14 mouse cellular contexts compared by ENCODE assay signal in the genomic region with DNA sequence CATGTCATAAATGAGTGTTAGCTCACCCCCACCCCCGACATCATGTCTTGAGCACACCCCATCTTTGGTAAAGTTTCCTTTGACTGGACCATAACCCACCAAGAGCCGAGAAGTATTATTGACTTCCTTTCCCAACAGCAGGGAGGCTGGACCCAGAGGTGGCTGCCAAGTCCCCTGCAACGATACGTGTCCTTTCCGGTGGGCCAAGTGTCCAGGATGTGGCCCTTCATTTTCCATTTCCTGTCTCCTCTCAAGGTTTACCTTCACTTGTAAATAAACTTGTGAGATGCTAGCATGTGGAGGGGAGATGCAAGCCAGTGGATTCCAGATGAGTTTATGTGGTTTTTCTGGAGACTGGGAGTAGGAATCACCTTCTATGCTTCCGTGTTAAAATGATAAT. TPM values are rescaled to one million over a fixed set of nuclear protein-coding genes. Genes with fewer than 3 reads are reported as not detected.
DNase-seq lines count a peak whose midpoint lies in the region; ATAC-seq and TF ChIP-seq lines count a peak whose summit lies in the region.
"Had no signal": no experiment of that assay in that cellular context is flagged by ENCODE, and none has a peak within 500 bp of the region (broad histone marks: within the 10 kb centered on the region; RNA-seq: fewer than 3 reads in every experiment).

No protein-coding gene starts in this region.

- no peak overlapping the region for H3K4me3 ChIP-seq in heart, embryonic 10.5 days
- H3K4me3 ChIP-seq in kidney, embryonic 14.5 days (ENCODE audit: low read length), result no peak overlapping the region
- H3K4me3 ChIP-seq in stomach, embryonic 16.5 days (replicated peaks; ENCODE audit: low read length), result no peak overlapping the region
- no peak overlapping the region for H3K4me3 ChIP-seq in stomach, postnatal 0 days (ENCODE audit: low read depth, low read length)
- H3K4me3 ChIP-seq: forebrain, embryonic 15.5 days; heart, embryonic 15.5 days had no signal

- H3K36me3 ChIP-seq in heart, embryonic 10.5 days, result no peaks in the 10 kb centered on the region
- H3K36me3 ChIP-seq in kidney, embryonic 14.5 days (ENCODE audit: control insufficient read depth, insufficient read depth, low read length), result no peaks in the 10 kb centered on the region
- H3K36me3 ChIP-seq in stomach, embryonic 16.5 days (ENCODE audit: control insufficient read depth, insufficient read depth, low read length), result no peaks in the 10 kb centered on the region
- H3K36me3 ChIP-seq in stomach, postnatal 0 days (ENCODE audit: control insufficient read depth, insufficient read depth, low read length), result no peaks in the 10 kb centered on the region
- H3K36me3 ChIP-seq: forebrain, embryonic 15.5 days; heart, embryonic 15.5 days had no signal

- TF ChIP-seq CTCF in stomach, postnatal 0 days (IDR thresholded peaks at IDR 0.05; ENCODE audit: low read depth), result no peak

- H3K4me1 ChIP-seq in heart, embryonic 10.5 days, result peaks cover 49% of the 10 kb centered on the region
- H3K4me1 ChIP-seq in kidney, embryonic 14.5 days (ENCODE audit: control insufficient read depth, insufficient read depth, low read length), result peaks cover 29% of the 10 kb centered on the region
- H3K4me1 ChIP-seq in stomach, embryonic 16.5 days (ENCODE audit: control insufficient read depth, insufficient read depth, low read length), result peaks cover 28% of the 10 kb centered on the region
- H3K4me1 ChIP-seq in stomach, postnatal 0 days (replicated peaks; ENCODE audit: control insufficient read depth, insufficient read depth), result 0 out of 2 replicates have a peak, but pooled peaks cover 2% of the 10 kb centered on the region

- no peaks in the 10 kb centered on the region for H3K27me3 ChIP-seq in heart, embryonic 10.5 days (ENCODE audit: insufficient read depth, poor library complexity, severe bottlenecking)
- no peaks in the 10 kb centered on the region for H3K27me3 ChIP-seq in kidney, embryonic 14.5 days (ENCODE audit: control insufficient read depth, insufficient read depth, low read length)
- H3K27me3 ChIP-seq in stomach, embryonic 16.5 days (ENCODE audit: control insufficient read depth, insufficient read depth, low read length), result no peaks in the 10 kb centered on the region
- H3K27me3 ChIP-seq in stomach, postnatal 0 days (ENCODE audit: control insufficient read depth, insufficient read depth, low read length), result no peaks in the 10 kb centered on the region
- H3K27me3 ChIP-seq: forebrain, embryonic 15.5 days; heart, embryonic 15.5 days had no signal

- H3K9ac ChIP-seq in kidney, embryonic 14.5 days (ENCODE audit: low read depth, low read length), result no peak overlapping the region
- H3K9ac ChIP-seq in stomach, embryonic 16.5 days (ENCODE audit: low read length), result 0 out of 2 replicates have a peak overlapping the region, but pooled peaks have one; percentile 18
- no peak overlapping the region for H3K9ac ChIP-seq in stomach, postnatal 0 days (ENCODE audit: low read length)
- H3K9ac ChIP-seq: forebrain, embryonic 15.5 days; heart, embryonic 15.5 days; liver, embryonic 14.5 days had no signal

- 0 out of 2 replicates have a peak overlapping the region, but pooled peaks have one; percentile 11 for H3K27ac ChIP-seq in heart, embryonic 10.5 days
- H3K27ac ChIP-seq in kidney, embryonic 14.5 days (ENCODE audit: low read depth, low read length), result no peak overlapping the region
- H3K27ac ChIP-seq in stomach, embryonic 16.5 days (ENCODE audit: low read length), result no peak overlapping the region
- H3K27ac ChIP-seq in stomach, postnatal 0 days (replicated peaks), result no peak overlapping the region
- H3K27ac ChIP-seq: forebrain, embryonic 15.5 days; liver, embryonic 14.5 days had no signal

- DNase-seq in heart, embryonic 10.5 days (ENCODE audit: low spot score), result no peak
- no peak for DNase-seq in heart, adult 9 months (ENCODE audit: low spot score in 2 of 2)
- peak; percentile 61 for DNase-seq in kidney, postnatal 10 days
- DNase-seq in stomach, postnatal 0 days (ENCODE audit: low spot score), result no peak
- no peak for DNase-seq in layer of hippocampus, postnatal 14 days (ENCODE audit: low spot score in 2 of 2)
- DNase-seq: B cell, adult 2 months; cerebellum, adult 2 months; cerebellum, postnatal 36 days; right cerebral cortex, postnatal 4 days had no signal

- H3K4me2 ChIP-seq in kidney, embryonic 14.5 days (replicated peaks; ENCODE audit: low read depth, low read length), result no peak overlapping the region
- H3K4me2 ChIP-seq in stomach, embryonic 16.5 days (ENCODE audit: low read depth, low read length), result no peak overlapping the region
- H3K4me2 ChIP-seq in stomach, postnatal 0 days (replicated peaks; ENCODE audit: low read depth), result no peak overlapping the region
- H3K4me2 ChIP-seq: forebrain, embryonic 15.5 days; heart, embryonic 15.5 days had no signal

- no peak for TF ChIP-seq EP300 in stomach, postnatal 0 days (optimal IDR thresholded peaks at IDR 0.05)

- ATAC-seq in kidney, embryonic 14.5 days (ENCODE audit: low FRiP score, low TSS enrichment), result no peak
- no peak for ATAC-seq in stomach, embryonic 16.5 days (ENCODE audit: insufficient read depth, low FRiP score)
- no peak for ATAC-seq in stomach, postnatal 0 days (ENCODE audit: low FRiP score, low TSS enrichment)
- ATAC-seq: forebrain, embryonic 15.5 days had no signal

- H3K9me3 ChIP-seq in heart, embryonic 10.5 days, result no peaks in the 10 kb centered on the region
- no peaks in the 10 kb centered on the region for H3K9me3 ChIP-seq in kidney, embryonic 14.5 days (ENCODE audit: control insufficient read depth, low read length)
- no peaks in the 10 kb centered on the region for H3K9me3 ChIP-seq in stomach, embryonic 16.5 days (replicated peaks; ENCODE audit: control insufficient read depth, low read length)
- no peaks in the 10 kb centered on the region for H3K9me3 ChIP-seq in stomach, postnatal 0 days (ENCODE audit: control insufficient read depth, low read length)
- H3K9me3 ChIP-seq: forebrain, embryonic 15.5 days; heart, embryonic 15.5 days had no signal

- WGBS in heart, embryonic 10.5 days, result 84% methylated on average over 6 of the region's 6 CpGs
- 68% methylated on average over 6 of the region's 6 CpGs for WGBS in kidney, embryonic 14.5 days
- WGBS in stomach, embryonic 16.5 days, result 72% methylated on average over 6 of the region's 6 CpGs
- 68% methylated on average over 6 of the region's 6 CpGs for WGBS in stomach, postnatal 0 days

RNA-seq across cellular contexts. Expression of a gene that starts 49.2 kb away (rescaled TPM):
- polyA plus RNA-seq in heart, embryonic 10.5 days (2016; fragmentation: Nextera tagmentation; extraction: Ambion mirVana), result 4.0 and 6.0 TPM in 2 replicates
- polyA plus RNA-seq in kidney, embryonic 14.5 days (2014; fragmentation: Nextera tagmentation; extraction: Ambion mirVana), result 6.2 and 10.7 TPM in 2 replicates
- 4.5 and 4.6 TPM in 2 replicates for polyA plus RNA-seq in stomach, embryonic 16.5 days (2015; fragmentation: Nextera tagmentation; extraction: Ambion mirVana)
- 6.0 and 6.5 TPM in 2 replicates for polyA plus RNA-seq in stomach, postnatal 0 days (2015; fragmentation: Nextera tagmentation; extraction: Ambion mirVana)
- total RNA-seq in layer of hippocampus, postnatal 14 days (2021), result 10 to 100 TPM; 17.7 to 20.9 TPM
